Mouse (Mus musculus) liver, embryonic 13.5 days (tissue): ENCODE measurements around the gene Agpat2. TPM values are rescaled to one million over a fixed set of nuclear protein-coding genes. Genes with fewer than 3 reads are reported as not detected.
A peak's percentile ranks its signal among the peaks of the same experiment; 100 is the strongest.

ENCODE experiments used
- ATAC-seq: fragments of 200-750 bp; cut with Nextera tagmentation; 2 replicates; pipeline ENCODE4 v1.8.0; 2017; ENCODE audit warnings: low read depth, mild to moderate bottlenecking, moderate number of reproducible peaks, moderate library complexity
- DNase-seq: peaks from one replicate; pipeline ENCODE4 v3.0.0; 2022
- H3K27ac ChIP-seq: fragments of 300-500 bp; sonication (generic); 2 replicates; pipeline ENCODE4 v1.5.1; 2015; ENCODE audit warnings: moderate library complexity, mild to moderate bottlenecking, inconsistent platforms
- H3K27me3 ChIP-seq: fragments of 300-500 bp; sonication (generic); 2 replicates; pipeline ENCODE4 v1.6.1; 2015; ENCODE audit warnings: mild to moderate bottlenecking, inconsistent platforms
- H3K36me3 ChIP-seq: fragments of 300-500 bp; sonication (generic); 2 replicates; pipeline ENCODE4 v1.6.1; 2015; ENCODE audit warnings: mild to moderate bottlenecking, inconsistent platforms
- H3K4me1 ChIP-seq: fragments of 300-500 bp; sonication (generic); replicated peaks from 2 replicates; pipeline ENCODE4 v1.6.1; 2015; ENCODE audit warnings: inconsistent platforms
- H3K4me2 ChIP-seq: fragments of 300-500 bp; sonication (generic); 2 replicates; pipeline ENCODE4 v1.6.1; 2015; ENCODE audit warnings: inconsistent platforms, mild to moderate bottlenecking, moderate library complexity
- H3K4me3 ChIP-seq: fragments of 300-500 bp; sonication (generic); replicated peaks from 2 replicates; pipeline ENCODE4 v1.5.1; 2015; ENCODE audit warnings: mild to moderate bottlenecking, inconsistent platforms
- H3K9ac ChIP-seq: fragments of 300-500 bp; sonication (generic); 2 replicates; pipeline ENCODE4 v1.6.1; 2015; ENCODE audit warnings: mild to moderate bottlenecking, inconsistent platforms
- H3K9me3 ChIP-seq: fragments of 300-500 bp; sonication (generic); replicated peaks from 2 replicates; pipeline ENCODE4 v1.6.1; 2016; ENCODE audit warnings: inconsistent platforms
- WGBS: fragments of 180-500 bp; shearing (Covaris S2); methylation state at CpG from one replicate; pipeline ENCODE4 v1.1.7; 2015; ENCODE audit not compliant: insufficient replicate concordance; 5-methylcytosine and 5-hydroxymethylcytosine counted together
- polyA plus RNA-seq: library from polyadenylated mRNA; unstranded; fragments of >200 nt; fragmentation: Nextera tagmentation; extraction: Ambion mirVana; gene quantifications from 2 replicates; pipeline ENCODE4 v1.2.1, GENCODE M21; 2015

The Agpat2 gene
- polyA plus RNA-seq, 1 experiment from 2014 or later, result 32.7 TPM

GRCm38 (mm10) chr2:26606579-26606978 lies 2.4 kb upstream of the Agpat2 start:
- DNase-seq, result no peak
- no peak overlapping the region for H3K4me2 ChIP-seq

GRCm38 (mm10) chr2:26605331-26605730 lies 1.1 kb upstream of the Agpat2 start:
- ATAC-seq (no peak), DNase-seq (no peak)
- H3K27ac ChIP-seq, result no peak overlapping the region
- H3K4me1 ChIP-seq, result peaks cover 53% of the 10 kb centered on the region
- H3K9me3 ChIP-seq, result no peaks in the 10 kb centered on the region
- 70% methylated on average over 8 of the region's 8 CpGs for WGBS
- peaks cover 32% of the 10 kb centered on the region for H3K27me3 ChIP-seq
- no peak overlapping the region for H3K4me3 ChIP-seq
- no peaks in the 10 kb centered on the region for H3K36me3 ChIP-seq
- no peak overlapping the region for H3K4me2 ChIP-seq
- H3K9ac ChIP-seq, result no peak overlapping the region

More at GRCm38 (mm10) chr2:26606579-26606978, 2.4 kb upstream of the Agpat2 start:
- WGBS, result 54% methylated on average over 3 of the region's 3 CpGs
- Histone ChIP-seq H3K4me1 (peaks cover 43% of the 10 kb centered on the region), H3K36me3 (no peaks in the 10 kb centered on the region), H3K4me3 (no peak overlapping the region), H3K9me3 (no peaks in the 10 kb centered on the region), H3K27ac (no peak overlapping the region), H3K9ac (no peak overlapping the region; the same call in 1 of the 2 replicates), H3K27me3 (peaks cover 32% of the 10 kb centered on the region)
- ATAC-seq, result no peak

DNA sequence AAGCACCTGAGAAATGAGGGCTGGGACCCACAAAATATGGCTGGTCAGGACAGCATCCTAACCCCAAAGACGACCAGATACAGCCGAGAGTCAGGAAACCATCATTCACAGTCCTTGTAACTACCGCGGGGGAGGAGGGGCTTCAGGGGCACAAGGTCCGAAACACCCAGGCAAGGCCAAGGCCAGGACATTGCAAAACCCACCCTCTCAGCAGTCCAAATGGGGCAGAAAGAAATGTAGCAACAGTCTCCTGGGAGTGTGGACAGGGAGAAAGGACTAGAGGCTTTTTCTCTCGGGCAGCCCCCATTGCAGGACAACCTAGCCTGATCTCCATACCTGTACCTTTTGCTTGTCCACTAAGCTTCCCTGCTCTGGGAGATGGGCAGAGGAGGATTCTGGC lies 1.1 kb downstream of the Agpat2 start:
- ATAC-seq (no peak), DNase-seq (no peak)
- Histone ChIP-seq H3K4me3 (peak overlapping the region; percentile 66), H3K4me1 (peaks cover 71% of the 10 kb centered on the region), H3K9me3 (no peaks in the 10 kb centered on the region), H3K27me3 (peaks cover 32% of the 10 kb centered on the region), H3K36me3 (no peaks in the 10 kb centered on the region), H3K4me2 (peak overlapping the region; percentile 83), H3K9ac (peak overlapping the region; percentile 70), H3K27ac (peak overlapping the region; percentile 69)
- 4% methylated on average over 6 of the region's 6 CpGs for WGBS

- H3K4me1 ChIP-seq, result peaks cover 75% of the 10 kb centered on the region
- H3K9ac ChIP-seq, result peak overlapping the region; percentile 70
- no peaks in the 10 kb centered on the region for H3K9me3 ChIP-seq
- no peaks in the 10 kb centered on the region for H3K36me3 ChIP-seq
- WGBS, result 66% methylated on average over 5 of the region's 5 CpGs
- peak overlapping the region; percentile 83 for H3K4me2 ChIP-seq
- DNase-seq, result no peak
- peak overlapping the region; percentile 69; the same call in 1 of the 2 replicates for H3K27ac ChIP-seq
- peak overlapping the region; percentile 66 for H3K4me3 ChIP-seq
- peaks cover 32% of the 10 kb centered on the region for H3K27me3 ChIP-seq
- no peak for ATAC-seq
Measured at GRCm38 (mm10) chr2:26602631-26603030, 1.6 kb downstream of the Agpat2 start.

DNA sequence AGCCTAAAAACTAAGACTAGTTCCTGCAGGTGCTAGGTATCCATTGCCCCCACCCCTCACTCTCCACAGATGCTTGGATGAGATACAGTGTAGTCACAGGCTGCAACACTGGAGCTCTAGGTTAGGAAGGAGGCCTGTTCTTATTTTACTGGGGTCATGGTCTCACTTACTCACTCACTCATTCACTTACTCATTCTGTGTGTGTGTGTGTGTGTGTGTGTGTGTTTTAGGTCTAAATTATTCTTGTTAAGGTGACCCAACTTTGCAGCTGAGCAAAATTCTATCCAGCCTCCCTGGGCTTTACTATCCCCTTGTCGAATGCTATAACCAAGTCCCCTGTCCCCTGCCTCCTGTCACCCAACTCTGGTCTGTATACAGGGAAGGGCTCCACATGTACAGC lies 2.6 kb downstream of the Agpat2 start:
- H3K4me2 ChIP-seq, result 0 out of 2 replicates have a peak overlapping the region, but pooled peaks have one; percentile 83

DNA sequence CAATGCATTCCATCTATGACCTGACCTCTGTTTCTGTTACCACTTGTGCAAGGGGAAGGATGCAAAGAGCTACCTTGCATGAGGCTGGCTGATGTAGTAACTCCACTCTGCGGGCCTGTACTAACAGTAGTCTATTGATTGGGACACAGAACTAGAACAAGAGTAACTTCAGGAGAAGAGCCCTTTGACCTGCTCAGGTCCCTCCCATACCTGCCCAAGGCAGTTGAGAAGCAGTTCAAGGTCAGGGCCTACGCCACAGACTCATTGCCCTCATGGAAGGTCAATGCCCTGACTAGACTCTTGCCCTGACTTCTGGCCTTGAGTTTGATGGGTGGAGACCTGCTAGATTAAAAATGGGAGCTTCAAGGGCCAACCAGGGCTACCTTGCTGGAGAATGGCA lies 3.6 kb downstream of the Agpat2 start:
- no peak overlapping the region for H3K4me3 ChIP-seq
- H3K27ac ChIP-seq, result peak overlapping the region; percentile 60; the same call in 1 of the 2 replicates
- H3K36me3 ChIP-seq, result 0 out of 2 replicates have a peak, but pooled peaks cover 4% of the 10 kb centered on the region
- peaks cover 71% of the 10 kb centered on the region for H3K4me1 ChIP-seq
- H3K27me3 ChIP-seq, result peaks cover 21% of the 10 kb centered on the region
- DNase-seq (no peak), ATAC-seq (peak; percentile 39)
- H3K4me2 ChIP-seq, result no peak overlapping the region
- WGBS, result 60% methylated on average over 2 of the region's 2 CpGs
- H3K9me3 ChIP-seq, result no peaks in the 10 kb centered on the region
- no peak overlapping the region for H3K9ac ChIP-seq

More for the DNA sequence above, 2.6 kb downstream of the Agpat2 start:
- 69% methylated on average over 1 of the region's 1 CpGs for WGBS
- no peak for DNase-seq
- no peaks in the 10 kb centered on the region for H3K9me3 ChIP-seq
- H3K4me3 ChIP-seq, result no peak overlapping the region
- H3K27ac ChIP-seq, result no peak overlapping the region
- H3K36me3 ChIP-seq, result 0 out of 2 replicates have a peak, but pooled peaks cover 4% of the 10 kb centered on the region
- no peak overlapping the region for H3K9ac ChIP-seq
- peaks cover 27% of the 10 kb centered on the region for H3K27me3 ChIP-seq
- peaks cover 71% of the 10 kb centered on the region for H3K4me1 ChIP-seq
- no peak for ATAC-seq

GRCm38 (mm10) chr2:26599965-26600364 lies 4.3 kb downstream of the Agpat2 start:
- DNase-seq, result no peak
- Histone ChIP-seq H3K4me3 (no peak overlapping the region), H3K27me3 (peaks cover 21% of the 10 kb centered on the region), H3K4me1 (peaks cover 76% of the 10 kb centered on the region), H3K27ac (peak overlapping the region; percentile 60; the same call in 1 of the 2 replicates), H3K36me3 (0 out of 2 replicates have a peak, but pooled peaks cover 4% of the 10 kb centered on the region), H3K9me3 (no peaks in the 10 kb centered on the region), H3K9ac (no peak overlapping the region), H3K4me2 (0 out of 2 replicates have a peak overlapping the region, but pooled peaks have one; percentile 5)
- WGBS, result 61% methylated on average over 4 of the region's 4 CpGs
- no peak for ATAC-seq

GRCm38 (mm10) chr2:26598462-26598861 lies 5.8 kb downstream of the Agpat2 start:
- Histone ChIP-seq H3K36me3 (0 out of 2 replicates have a peak, but pooled peaks cover 8% of the 10 kb centered on the region), H3K4me2 (no peak overlapping the region), H3K4me3 (no peak overlapping the region), H3K9me3 (no peaks in the 10 kb centered on the region), H3K4me1 (peaks cover 72% of the 10 kb centered on the region), H3K9ac (no peak overlapping the region), H3K27me3 (peaks cover 7% of the 10 kb centered on the region), H3K27ac (no peak overlapping the region)
- no peak for ATAC-seq
- no peak for DNase-seq
- 66% methylated on average over 3 of the region's 3 CpGs for WGBS

DNA sequence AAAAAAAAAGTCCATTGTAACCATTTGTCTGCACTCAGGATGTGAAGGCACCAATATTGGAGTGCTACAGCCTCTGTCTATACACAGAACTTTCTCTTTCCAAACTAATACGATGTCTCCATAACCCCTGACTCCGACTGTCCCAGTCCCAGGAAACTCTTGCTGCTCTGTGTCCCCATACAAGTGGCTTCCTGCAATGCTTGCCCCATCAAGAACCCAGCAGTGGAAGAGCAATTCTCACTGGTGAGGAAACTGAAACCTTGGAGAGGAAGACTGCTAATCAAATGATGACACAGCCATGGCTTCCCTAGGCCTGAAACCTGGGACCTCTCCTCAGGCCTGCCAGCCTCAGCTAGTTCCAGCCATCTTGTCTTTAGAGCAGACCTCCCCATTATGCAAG lies 6.4 kb downstream of the Agpat2 start:
- Histone ChIP-seq H3K4me1 (peaks cover 66% of the 10 kb centered on the region), H3K27me3 (peaks cover under 1% of the 10 kb centered on the region), H3K4me2 (no peak overlapping the region), H3K4me3 (no peak overlapping the region), H3K27ac (no peak overlapping the region), H3K36me3 (peaks cover 14% of the 10 kb centered on the region), H3K9ac (no peak overlapping the region), H3K9me3 (no peaks in the 10 kb centered on the region)
- no peak for ATAC-seq
- DNase-seq, result no peak
- 67% methylated on average over 2 of the region's 2 CpGs for WGBS

DNA sequence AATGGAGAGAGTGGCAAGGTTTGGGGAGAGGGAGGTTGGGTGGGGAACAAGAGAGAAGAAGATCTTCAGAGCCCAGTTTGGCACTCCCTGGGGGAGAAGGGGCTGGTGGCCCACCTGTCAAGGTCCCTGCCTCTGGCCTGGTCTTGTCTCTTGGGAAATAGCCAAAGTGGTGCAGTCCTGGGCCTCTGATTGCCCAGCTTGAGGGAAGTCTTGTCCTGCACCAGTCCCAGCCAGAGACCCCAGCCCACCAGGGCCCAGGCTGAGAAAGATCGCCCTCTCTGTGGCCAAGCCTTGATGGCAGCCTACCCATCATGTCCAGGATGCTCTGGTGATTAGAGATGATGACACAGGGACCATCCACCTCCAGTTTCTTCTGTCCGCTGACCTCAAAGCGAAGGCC lies 7.3 kb downstream of the Agpat2 start:
- H3K4me2 ChIP-seq, result no peak overlapping the region
- H3K9me3 ChIP-seq, result no peaks in the 10 kb centered on the region
- peaks cover 23% of the 10 kb centered on the region for H3K36me3 ChIP-seq
- WGBS, result 77% methylated on average over 3 of the region's 3 CpGs
- H3K27me3 ChIP-seq, result no peaks in the 10 kb centered on the region
- H3K4me3 ChIP-seq, result no peak overlapping the region
- no peak overlapping the region for H3K27ac ChIP-seq
- H3K4me1 ChIP-seq, result peaks cover 57% of the 10 kb centered on the region
- H3K9ac ChIP-seq, result no peak overlapping the region
- ATAC-seq, result no peak
- DNase-seq, result no peak

DNA sequence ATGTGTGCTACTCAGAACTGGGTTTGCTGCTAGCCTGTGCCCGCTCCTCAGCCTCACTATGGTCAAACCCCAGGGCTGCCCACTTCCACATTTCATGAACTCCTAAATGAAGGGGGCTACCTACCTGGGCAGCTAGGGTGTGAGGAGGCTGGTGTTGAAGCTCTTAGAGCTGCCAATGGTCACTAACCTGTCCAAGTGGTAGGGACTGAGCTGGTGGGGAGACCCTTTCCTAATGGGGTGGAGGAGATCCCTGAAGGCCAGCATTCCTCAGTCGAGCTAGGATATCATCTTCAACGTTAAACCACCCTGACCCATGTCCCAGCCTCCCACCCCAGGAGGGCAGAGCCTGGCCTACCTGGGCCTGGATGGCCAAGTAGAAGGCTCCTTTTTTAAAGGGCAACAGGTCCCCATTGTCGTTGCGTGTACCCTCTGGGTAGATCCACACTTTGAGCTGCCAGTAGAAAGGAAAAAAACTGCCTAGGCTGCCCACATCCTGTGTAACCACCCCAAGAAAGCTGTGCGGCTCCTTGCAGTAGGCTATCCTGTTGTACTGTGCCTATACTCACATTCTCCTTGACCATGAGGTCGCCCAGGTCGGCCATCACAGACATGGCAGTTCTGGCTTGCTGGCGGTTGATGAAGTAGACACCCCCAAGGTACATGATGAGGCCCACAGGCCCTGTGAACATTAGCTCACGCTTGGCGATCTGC lies 8.3 kb downstream of the Agpat2 start:
- Histone ChIP-seq H3K4me3 (no peak overlapping the region), H3K36me3 (peaks cover 34% of the 10 kb centered on the region), H3K4me1 (peaks cover 50% of the 10 kb centered on the region), H3K9me3 (no peaks in the 10 kb centered on the region), H3K4me2 (no peak overlapping the region), H3K27ac (peak overlapping the region; percentile 15; the same call in 1 of the 2 replicates), H3K27me3 (no peaks in the 10 kb centered on the region), H3K9ac (no peak overlapping the region)
- ATAC-seq (no peak), DNase-seq (no peak)
- WGBS, result 67% methylated on average over 11 of the region's 11 CpGs
